Mouse (Mus musculus) midbrain, embryonic 16.5 days (tissue): Measurements from ENCODE around the gene Nol3. TPM values are rescaled to one million over a fixed set of nuclear protein-coding genes. Genes with fewer than 3 reads are reported as not detected.
"Not testable (repeated sequence)": the region's sequence is repeated elsewhere in the genome, so short reads cannot be mapped to it uniquely, and the experiment has no call there.

Source experiments
- ATAC-seq: fragments of 200-750 bp; cut with Nextera tagmentation; 2 replicates; pipeline ENCODE4 v1.8.0; 2017; ENCODE audit warnings: moderate TSS enrichment
- H3K27ac ChIP-seq: fragments of 300-500 bp; sonication (generic); 2 replicates; pipeline ENCODE4 v1.5.1; 2014; ENCODE audit warnings: mild to moderate bottlenecking, low read length, mixed read lengths
- H3K27me3 ChIP-seq: fragments of 300-500 bp; sonication (generic); 2 replicates; pipeline ENCODE4 v1.6.1; 2014; ENCODE audit warnings: low read depth, low read length, mixed read lengths; ENCODE audit not compliant: control insufficient read depth, insufficient read depth
- H3K36me3 ChIP-seq: fragments of 300-500 bp; sonication (generic); 2 replicates; pipeline ENCODE4 v1.6.1; 2014; ENCODE audit warnings: mild to moderate bottlenecking, low read length, moderate library complexity, mixed read lengths; ENCODE audit not compliant: control insufficient read depth, insufficient read depth
- H3K4me1 ChIP-seq: fragments of 300-500 bp; sonication (generic); 2 replicates; pipeline ENCODE4 v1.6.1; 2014; ENCODE audit warnings: mild to moderate bottlenecking, low read length, mixed read lengths; ENCODE audit not compliant: control insufficient read depth, insufficient read depth
- H3K4me2 ChIP-seq: fragments of 300-500 bp; sonication (generic); 2 replicates; pipeline ENCODE4 v1.6.1; 2014; ENCODE audit warnings: mild to moderate bottlenecking, low read length, mixed read lengths
- H3K4me3 ChIP-seq: fragments of 300-500 bp; sonication (generic); 2 replicates; pipeline ENCODE4 v1.5.1; 2014; ENCODE audit warnings: low read depth, mild to moderate bottlenecking, low read length, moderate library complexity, mixed read lengths
- H3K9ac ChIP-seq: fragments of 300-500 bp; sonication (generic); 2 replicates; pipeline ENCODE4 v1.6.1; 2014; ENCODE audit warnings: low read depth, low read length, mixed read lengths
- H3K9me3 ChIP-seq: fragments of 300-500 bp; sonication (generic); replicated peaks from 2 replicates; pipeline ENCODE4 v1.6.1; 2014; ENCODE audit warnings: mild to moderate bottlenecking, low read length, mixed read lengths; ENCODE audit not compliant: control insufficient read depth, poor library complexity, severe bottlenecking
- WGBS: fragments of 180-500 bp; shearing (Covaris S2); extraction: QIAGEN DNeasy Blood & Tissue Kit; methylation state at CpG from one replicate; pipeline ENCODE4 v1.1.7; 2014; 5-methylcytosine and 5-hydroxymethylcytosine counted together
- polyA plus RNA-seq: library from polyadenylated mRNA; unstranded; fragments of >200 nt; fragmentation: Nextera tagmentation; extraction: Ambion mirVana; gene quantifications from 2 replicates; pipeline ENCODE4 v1.2.1, GENCODE M21; 2015

Nol3 gene
- 4.5 and 4.7 TPM in 2 replicates for polyA plus RNA-seq

GRCm38 (mm10) chr8:105275840-105276239, at the start of gene Nol3:
Gene Nol3 (plus strand): TSS chr8:105276140.
- Histone ChIP-seq H3K4me3 (peak within 1 kb of the TSS; percentile 55), H3K9me3 (no peaks in the 10 kb centered on the region), H3K36me3 (0 out of 2 replicates have a peak, but pooled peaks cover 3% of the 10 kb centered on the region), H3K27me3 (peaks cover 57% of the 10 kb centered on the region), H3K4me2 (peak within 1 kb of the TSS; percentile 96), H3K4me1 (peaks cover 18% of the 10 kb centered on the region), H3K27ac (0 out of 2 replicates have a peak within 1 kb of the TSS, but pooled peaks have one; percentile 33), H3K9ac (peak within 1 kb of the TSS; percentile 70)
- no peak for ATAC-seq
- WGBS, result 5% methylated on average over 10 of the region's 10 CpGs

GRCm38 (mm10) chr8:105231503-105232320, 44.2 kb upstream of the Nol3 start:
- no peaks in the 10 kb centered on the region for H3K4me1 ChIP-seq
- H3K9me3 ChIP-seq, result no peaks in the 10 kb centered on the region
- H3K4me3 ChIP-seq, result no peak overlapping the region
- 89% methylated on average over 12 of the region's 12 CpGs for WGBS
- H3K27ac ChIP-seq, result no peak overlapping the region
- H3K36me3 ChIP-seq, result peaks cover 9% of the 10 kb centered on the region; the same call in 1 of the 2 replicates
- H3K9ac ChIP-seq, result no peak overlapping the region
- no peaks in the 10 kb centered on the region for H3K27me3 ChIP-seq
- no peak overlapping the region for H3K4me2 ChIP-seq
- ATAC-seq, result no peak

- not testable (repeated sequence) for ATAC-seq, H3K27ac ChIP-seq, H3K9me3 ChIP-seq, H3K4me2 ChIP-seq, H3K27me3 ChIP-seq, H3K9ac ChIP-seq, H3K4me3 ChIP-seq, H3K4me1 ChIP-seq, H3K36me3 ChIP-seq
- WGBS, result 98% methylated on average over 4 of the region's 4 CpGs
Observed at GRCm38 (mm10) chr8:105232321-105232693, 43.6 kb upstream of the Nol3 start.

- Histone ChIP-seq H3K4me2 (no peak overlapping the region), H3K27me3 (no peaks in the 10 kb centered on the region), H3K4me1 (no peaks in the 10 kb centered on the region), H3K4me3 (no peak overlapping the region), H3K36me3 (peaks cover 9% of the 10 kb centered on the region; the same call in 1 of the 2 replicates), H3K9me3 (no peaks in the 10 kb centered on the region), H3K9ac (no peak overlapping the region), H3K27ac (no peak overlapping the region)
- ATAC-seq, result no peak
- 84% methylated on average over 1 of the region's 1 CpGs for WGBS
Observed at GRCm38 (mm10) chr8:105233126-105233935, 42.6 kb upstream of the Nol3 start.

GRCm38 (mm10) chr8:105235206-105235605, 40.7 kb upstream of the Nol3 start:
- H3K4me3 ChIP-seq, result no peak overlapping the region
- H3K36me3 ChIP-seq, result peaks cover 19% of the 10 kb centered on the region
- no peak overlapping the region for H3K4me2 ChIP-seq
- H3K9ac ChIP-seq, result no peak overlapping the region
- ATAC-seq, result no peak
- H3K4me1 ChIP-seq, result no peaks in the 10 kb centered on the region
- H3K9me3 ChIP-seq, result no peaks in the 10 kb centered on the region
- 83% methylated on average over 1 of the region's 1 CpGs for WGBS
- no peak overlapping the region for H3K27ac ChIP-seq
- no peaks in the 10 kb centered on the region for H3K27me3 ChIP-seq

GRCm38 (mm10) chr8:105237442-105238142, 38.3 kb upstream of the Nol3 start:
- Histone ChIP-seq H3K4me3 (no peak overlapping the region), H3K27me3 (no peaks in the 10 kb centered on the region), H3K27ac (no peak overlapping the region), H3K9me3 (no peaks in the 10 kb centered on the region), H3K4me1 (no peaks in the 10 kb centered on the region), H3K9ac (no peak overlapping the region), H3K4me2 (no peak overlapping the region), H3K36me3 (peaks cover 29% of the 10 kb centered on the region)
- 90% methylated on average over 14 of the region's 14 CpGs for WGBS
- ATAC-seq, result no peak

- no peaks in the 10 kb centered on the region for H3K4me1 ChIP-seq
- H3K27me3 ChIP-seq, result no peaks in the 10 kb centered on the region
- H3K4me2 ChIP-seq, result no peak overlapping the region
- no peaks in the 10 kb centered on the region for H3K9me3 ChIP-seq
- peaks cover 27% of the 10 kb centered on the region for H3K36me3 ChIP-seq
- no peak overlapping the region for H3K4me3 ChIP-seq
- no peak for ATAC-seq
- no peak overlapping the region for H3K27ac ChIP-seq
- H3K9ac ChIP-seq, result no peak overlapping the region
- WGBS, result 96% methylated on average over 7 of the region's 7 CpGs
Observed at GRCm38 (mm10) chr8:105241016-105241415, 34.9 kb upstream of the Nol3 start.

GRCm38 (mm10) chr8:105251954-105252353, 24.0 kb upstream of the Nol3 start:
- no peak overlapping the region for H3K4me3 ChIP-seq
- no peak for ATAC-seq
- peaks cover 7% of the 10 kb centered on the region for H3K4me1 ChIP-seq
- peaks cover 27% of the 10 kb centered on the region for H3K36me3 ChIP-seq
- no peak overlapping the region for H3K27ac ChIP-seq
- H3K4me2 ChIP-seq, result no peak overlapping the region
- 96% methylated on average over 6 of the region's 6 CpGs for WGBS
- no peaks in the 10 kb centered on the region for H3K9me3 ChIP-seq
- no peak overlapping the region for H3K9ac ChIP-seq
- peaks cover 10% of the 10 kb centered on the region for H3K27me3 ChIP-seq
